Mouse (Mus musculus): ENCODE data around the gene Cdsn. TPM values are rescaled to one million over a fixed set of nuclear protein-coding genes. Genes with fewer than 3 reads are reported as not detected.

Cdsn gene
- total and polyA plus RNA-seq, 3 experiments: 0.08 to 0.79 TPM; not detected in 1

DNA sequence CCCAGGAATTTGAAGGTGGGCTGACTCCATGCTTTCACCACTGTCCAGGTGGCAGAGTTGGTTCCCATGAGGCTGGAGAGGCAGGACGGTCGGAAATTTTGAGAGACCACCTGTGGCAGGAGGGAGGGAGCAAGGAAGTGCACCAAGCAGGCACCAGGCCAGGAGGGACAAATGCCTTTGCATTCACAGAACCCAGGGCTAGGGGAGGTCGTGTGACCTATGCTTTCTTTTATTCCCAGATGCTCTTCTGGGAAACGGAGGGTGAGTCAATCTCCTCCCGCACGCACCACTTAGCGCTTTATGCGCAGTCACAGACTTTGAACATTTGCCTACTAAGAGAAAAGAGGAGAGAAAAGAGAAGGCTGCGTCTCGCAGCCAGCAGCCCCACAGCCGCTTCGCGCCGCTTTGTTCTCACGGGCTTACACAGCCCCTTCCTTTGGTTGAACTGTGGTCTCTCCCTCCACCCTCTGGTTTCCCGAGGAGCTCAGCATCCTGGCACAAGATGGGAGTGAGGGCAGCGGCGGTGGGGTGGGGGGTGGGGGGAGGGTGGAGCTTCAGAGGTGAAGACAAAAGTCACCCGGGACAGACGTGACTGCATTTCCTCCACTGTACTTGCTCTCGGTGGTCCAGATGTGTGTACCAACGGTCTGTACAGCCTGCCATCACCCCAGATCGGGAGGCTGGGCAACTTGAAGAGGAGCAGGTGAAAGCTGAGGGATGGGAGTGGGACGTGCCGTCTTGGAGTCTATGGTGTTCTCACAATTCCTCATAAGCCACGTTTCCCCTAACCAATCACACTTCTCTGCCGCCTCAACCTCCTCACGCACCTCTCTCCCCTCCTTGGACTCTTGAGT, 17.4 kb downstream of the Cdsn start:
- Histone ChIP-seq H3K9ac (ENCODE audit: control insufficient read depth, low read depth, low read length, poor library complexity, severe bottlenecking) (no peak overlapping the region), H3K36me3 (ENCODE audit: control insufficient read depth in 1 of 2, insufficient read depth in 2 of 2, low read length in 2 of 2) (no peaks in the 10 kb centered on the region), H3K27ac (ENCODE audit: control insufficient read depth, low read depth, low read length) (no peak overlapping the region), H3K4me3 (ENCODE audit: control insufficient read depth in 1 of 2, insufficient read depth in 1 of 2, low read depth in 2 of 2, low read length in 2 of 2) (no peak overlapping the region), H3K4me1 (ENCODE audit: control insufficient read depth in 1 of 2, insufficient read depth in 2 of 2, low read length in 2 of 2) (no peaks in the 10 kb centered on the region), H3K27me3 (ENCODE audit: control insufficient read depth in 1 of 2, insufficient read depth in 2 of 2, low read length in 2 of 2) (peaks cover 5 to 8% of the 10 kb centered on the region in 2 experiments), H3K79me2 (ENCODE audit: control insufficient read depth, insufficient read depth, low read length, poor library complexity) (no peaks in the 10 kb centered on the region), H3K9me3 (replicated peaks; ENCODE audit: insufficient read depth, low read length) (no peaks in the 10 kb centered on the region)
- no peak for DNase-seq (ENCODE audit: low read depth, low spot score)
- no peak for TF ChIP-seq E2F4 (IDR thresholded peaks at IDR 0.05; ENCODE audit: borderline replicate concordance, low read depth, low read length)

DNA sequence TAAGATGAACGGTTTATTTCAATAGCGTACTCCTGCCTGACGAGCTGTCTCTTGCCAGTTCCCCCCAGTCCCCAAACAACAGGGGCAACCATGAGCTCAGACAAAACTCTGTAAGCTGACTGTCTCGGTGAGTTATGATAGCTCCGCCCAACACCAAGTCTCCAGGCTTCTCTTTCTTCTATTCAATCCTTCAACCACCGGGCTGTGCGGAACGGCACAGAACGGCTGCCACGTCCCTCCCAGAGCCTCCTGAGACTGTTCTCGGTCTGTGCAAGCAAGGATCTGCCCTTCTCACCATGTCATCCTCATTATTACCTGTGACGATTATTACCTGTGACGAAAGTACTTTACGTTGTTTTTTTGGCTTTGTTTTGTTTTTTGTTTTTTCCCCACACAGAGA, 18.9 kb downstream of the Cdsn start:
- DNase-seq (ENCODE audit: low read depth, low spot score): no peak
- Histone ChIP-seq H3K36me3 (ENCODE audit: control insufficient read depth in 1 of 2, insufficient read depth in 2 of 2, low read length in 2 of 2) (no peaks in the 10 kb centered on the region), H3K9ac (ENCODE audit: control insufficient read depth, low read depth, low read length, poor library complexity, severe bottlenecking) (no peak overlapping the region), H3K79me2 (ENCODE audit: control insufficient read depth, insufficient read depth, low read length, poor library complexity) (no peaks in the 10 kb centered on the region), H3K9me3 (replicated peaks; ENCODE audit: insufficient read depth, low read length) (no peaks in the 10 kb centered on the region), H3K4me3 (ENCODE audit: control insufficient read depth in 1 of 2, insufficient read depth in 1 of 2, low read depth in 2 of 2, low read length in 2 of 2) (no peak overlapping the region), H3K27ac (ENCODE audit: control insufficient read depth, low read depth, low read length) (no peak overlapping the region), H3K27me3 (ENCODE audit: control insufficient read depth in 1 of 2, insufficient read depth in 2 of 2, low read length in 2 of 2) (peaks cover 5 to 10% of the 10 kb centered on the region in 2 experiments), H3K4me1 (ENCODE audit: control insufficient read depth in 1 of 2, insufficient read depth in 2 of 2, low read length in 2 of 2) (no peaks in the 10 kb centered on the region)
- TF ChIP-seq E2F4 (IDR thresholded peaks at IDR 0.05; ENCODE audit: borderline replicate concordance, low read depth, low read length) (no peak), ETS1 (IDR thresholded peaks at IDR 0.05; ENCODE audit: low read depth, low read length) (no peak), CTCF (IDR thresholded peaks at IDR 0.05 in 2 of 3, conservative IDR thresholded peaks at IDR 0.05 in 1 of 3; ENCODE audit: control insufficient read depth in 1 of 3, insufficient read depth in 1 of 3, low read depth in 2 of 3, low read length in 3 of 3, poor library complexity in 1 of 3, severe bottlenecking in 1 of 3) (no peak), RAD21 (IDR thresholded peaks at IDR 0.05; ENCODE audit: low read depth, low read length) (no peak), MAX (IDR thresholded peaks at IDR 0.05; ENCODE audit: low read length) (no peak), MXI1 (IDR thresholded peaks at IDR 0.05; ENCODE audit: low read depth, low read length) (no peak), POLR2AphosphoS2 (IDR thresholded peaks at IDR 0.05; ENCODE audit: low read length) (no peak), KAT2A (conservative IDR thresholded peaks at IDR 0.05; ENCODE audit: low read depth, low read length) (no peak), ZMIZ1 (IDR thresholded peaks at IDR 0.05; ENCODE audit: low read depth, low read length) (no peak), USF2 (IDR thresholded peaks at IDR 0.05; ENCODE audit: borderline replicate concordance in 1 of 2, insufficient read depth in 1 of 2, low read depth in 1 of 2, low read length in 2 of 2) (no peak), CHD1 (IDR thresholded peaks at IDR 0.05; ENCODE audit: low read depth, low read length) (no peak), ZC3H11A (IDR thresholded peaks at IDR 0.05; ENCODE audit: low read depth, low read length) (no peak)

DNA sequence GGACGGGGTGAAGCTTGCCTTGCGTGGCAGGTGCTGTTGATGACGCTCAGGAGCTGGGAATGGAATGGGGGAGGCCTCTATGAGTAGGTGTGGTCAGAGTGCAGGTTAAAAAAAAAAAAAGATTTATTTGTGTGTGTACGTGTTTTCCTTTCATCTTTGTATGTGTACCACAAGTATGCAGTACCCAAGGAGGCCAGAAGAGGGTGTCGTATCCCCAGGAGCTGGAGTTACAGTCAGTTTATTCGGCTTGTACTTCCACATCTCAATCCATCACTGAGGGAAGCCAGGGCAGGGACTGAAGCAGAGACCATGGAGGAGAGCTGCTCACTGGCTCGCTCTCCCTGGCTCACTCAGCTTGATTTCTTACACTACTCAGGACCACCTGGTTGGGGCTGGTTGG, 19.5 kb downstream of the Cdsn start:
- no peak for TF ChIP-seq SMC3 (IDR thresholded peaks at IDR 0.05; ENCODE audit: low read depth, low read length)
- TF ChIP-seq CHD1 (IDR thresholded peaks at IDR 0.05; ENCODE audit: low read depth, low read length): no peak
- no peak for TF ChIP-seq E2F4 (IDR thresholded peaks at IDR 0.05; ENCODE audit: borderline replicate concordance, low read depth, low read length)
- no peak for TF ChIP-seq CTCF (IDR thresholded peaks at IDR 0.05 in 2 of 3, conservative IDR thresholded peaks at IDR 0.05 in 1 of 3; ENCODE audit: control insufficient read depth in 1 of 3, insufficient read depth in 1 of 3, low read depth in 2 of 3, low read length in 3 of 3, poor library complexity in 1 of 3, severe bottlenecking in 1 of 3)
- no peak for TF ChIP-seq ZMIZ1 (IDR thresholded peaks at IDR 0.05; ENCODE audit: low read depth, low read length)
- no peak for TF ChIP-seq RCOR1 (IDR thresholded peaks at IDR 0.05; ENCODE audit: low read depth, low read length)
- no peak for TF ChIP-seq USF2 (IDR thresholded peaks at IDR 0.05; ENCODE audit: borderline replicate concordance in 1 of 2, insufficient read depth in 1 of 2, low read depth in 1 of 2, low read length in 2 of 2)
- no peak for TF ChIP-seq MAX (IDR thresholded peaks at IDR 0.05; ENCODE audit: low read length)
- TF ChIP-seq POLR2AphosphoS5 (IDR thresholded peaks at IDR 0.05; ENCODE audit: borderline replicate concordance, low read depth, low read length): no peak
- TF ChIP-seq MAFK (IDR thresholded peaks at IDR 0.05; ENCODE audit: borderline replicate concordance, low read depth, low read length): no peak
- TF ChIP-seq ZC3H11A (IDR thresholded peaks at IDR 0.05; ENCODE audit: low read depth, low read length): no peak
- no peak for TF ChIP-seq NRF1 (IDR thresholded peaks at IDR 0.05; ENCODE audit: insufficient read depth, low read depth, low read length, poor library complexity, severe bottlenecking)
- no peak for TF ChIP-seq UBTF (IDR thresholded peaks at IDR 0.05; ENCODE audit: borderline replicate concordance, insufficient read depth, low read depth, low read length)
- no peak for TF ChIP-seq KAT2A (conservative IDR thresholded peaks at IDR 0.05; ENCODE audit: low read depth, low read length)
- TF ChIP-seq ETS1 (IDR thresholded peaks at IDR 0.05; ENCODE audit: low read depth, low read length): no peak
- TF ChIP-seq MAZ (IDR thresholded peaks at IDR 0.05; ENCODE audit: low read depth, low read length): no peak
- TF ChIP-seq TAL1 (IDR thresholded peaks at IDR 0.05; ENCODE audit: low read length): no peak
- no peak for TF ChIP-seq HCFC1 (IDR thresholded peaks at IDR 0.05; ENCODE audit: low read depth, low read length)
- Histone ChIP-seq H3K9ac (ENCODE audit: control insufficient read depth, low read depth, low read length, poor library complexity, severe bottlenecking) (no peak overlapping the region), H3K4me1 (ENCODE audit: control insufficient read depth in 1 of 2, insufficient read depth in 2 of 2, low read length in 2 of 2) (no peaks in the 10 kb centered on the region), H3K9me3 (replicated peaks; ENCODE audit: insufficient read depth, low read length) (no peaks in the 10 kb centered on the region), H3K79me2 (ENCODE audit: control insufficient read depth, insufficient read depth, low read length, poor library complexity) (no peaks in the 10 kb centered on the region), H3K4me3 (ENCODE audit: control insufficient read depth in 1 of 2, insufficient read depth in 1 of 2, low read depth in 2 of 2, low read length in 2 of 2) (no peak overlapping the region), H3K36me3 (ENCODE audit: control insufficient read depth in 1 of 2, insufficient read depth in 2 of 2, low read length in 2 of 2) (no peaks in the 10 kb centered on the region), H3K27me3 (ENCODE audit: control insufficient read depth in 1 of 2, insufficient read depth in 2 of 2, low read length in 2 of 2) (peaks cover under 1 to 14% of the 10 kb centered on the region in 2 experiments), H3K27ac (ENCODE audit: control insufficient read depth, low read depth, low read length) (no peak overlapping the region)
- DNase-seq (ENCODE audit: low read depth, low spot score): no peak

Measured in MEL (cell line).